In genomic region chr6:34907696-34908260, GRCm38 (mm10) we compare ENCODE assay signal across 14 mouse cellular contexts. TPM values are rescaled to one million over a fixed set of nuclear protein-coding genes. Genes with fewer than 3 reads are reported as not detected.
A peak's percentile ranks its signal among the peaks of the same experiment; 100 is the strongest.
DNase-seq lines count a peak whose midpoint lies in the region; ATAC-seq and TF ChIP-seq lines count a peak whose summit lies in the region.
"Had no signal": no experiment of that assay in that cellular context is flagged by ENCODE, and none has a peak within 500 bp of the region (broad histone marks: within the 10 kb centered on the region; RNA-seq: fewer than 3 reads in every experiment).

No protein-coding gene starts in this region.

- H3K4me3 ChIP-seq in forebrain, embryonic 10.5 days: no peak overlapping the region
- H3K4me3 ChIP-seq in forebrain, embryonic 16.5 days (replicated peaks; ENCODE audit: low read length): no peak overlapping the region
- peak overlapping the region; percentile 52 for H3K4me3 ChIP-seq in bone marrow macrophage, adult 2 months (ENCODE audit: insufficient read depth, low read length)
- H3K4me3 ChIP-seq in liver, embryonic 14.5 days (ENCODE audit: insufficient read depth in 1 of 2, low read depth in 2 of 2, low read length in 2 of 2): peak overlapping the region; percentile 31 to 36
- H3K4me3 ChIP-seq in intestine, postnatal 0 days (ENCODE audit: low read depth, low read length): no peak overlapping the region
- H3K4me3 ChIP-seq: embryonic facial prominence, embryonic 13.5 days; hindbrain, embryonic 10.5 days; neural tube, embryonic 13.5 days had no signal

- no peaks in the 10 kb centered on the region for H3K27me3 ChIP-seq in forebrain, embryonic 10.5 days (ENCODE audit: poor library complexity, severe bottlenecking)
- no peaks in the 10 kb centered on the region for H3K27me3 ChIP-seq in forebrain, embryonic 16.5 days (replicated peaks; ENCODE audit: control insufficient read depth, insufficient read depth, low read length)
- H3K27me3 ChIP-seq in liver, embryonic 14.5 days (ENCODE audit: control insufficient read depth, insufficient read depth, low read length): no peaks in the 10 kb centered on the region
- H3K27me3 ChIP-seq in intestine, postnatal 0 days (replicated peaks; ENCODE audit: control insufficient read depth, insufficient read depth, low read length): no peaks in the 10 kb centered on the region
- H3K27me3 ChIP-seq: embryonic facial prominence, embryonic 13.5 days; neural tube, embryonic 13.5 days had no signal

- TF ChIP-seq CTCF in bone marrow macrophage, adult 2 months (IDR thresholded peaks at IDR 0.05; ENCODE audit: low read depth, low read length): no peak
- 0 out of 2 replicates have a peak, but pooled peaks have one; percentile 3 for TF ChIP-seq CTCF in liver, embryonic 14.5 days (IDR thresholded peaks at IDR 0.05; ENCODE audit: low read depth)
- no peak for TF ChIP-seq CTCF in intestine, postnatal 0 days (IDR thresholded peaks at IDR 0.05; ENCODE audit: low read depth)

- no peak overlapping the region for H3K9ac ChIP-seq in forebrain, embryonic 16.5 days (replicated peaks; ENCODE audit: low read depth, low read length)
- H3K9ac ChIP-seq in liver, embryonic 14.5 days (replicated peaks): peak overlapping the region; percentile 62
- no peak overlapping the region for H3K9ac ChIP-seq in intestine, postnatal 0 days (ENCODE audit: low read depth, low read length)
- H3K9ac ChIP-seq: embryonic facial prominence, embryonic 13.5 days; neural tube, embryonic 13.5 days had no signal

- no peak for DNase-seq in forebrain, embryonic 10.5 days (ENCODE audit: extremely low spot score, low spot score)
- peak; percentile 65 for DNase-seq in kidney, adult 9 months
- DNase-seq in kidney, postnatal 14 days: no peak
- no peak for DNase-seq in liver, embryonic 14.5 days (ENCODE audit: low read depth in 3 of 3, low spot score in 3 of 3)
- no peak for DNase-seq in right cerebral cortex, adult 18-20 months
- DNase-seq: cerebellum, adult 9-10 months had no signal

- H3K9me3 ChIP-seq in forebrain, embryonic 10.5 days: no peaks in the 10 kb centered on the region
- H3K9me3 ChIP-seq in forebrain, embryonic 16.5 days (ENCODE audit: control insufficient read depth, low read length): no peaks in the 10 kb centered on the region
- H3K9me3 ChIP-seq in liver, embryonic 14.5 days (ENCODE audit: control insufficient read depth, low read length): no peaks in the 10 kb centered on the region
- no peaks in the 10 kb centered on the region for H3K9me3 ChIP-seq in intestine, postnatal 0 days (ENCODE audit: control insufficient read depth)
- H3K9me3 ChIP-seq: embryonic facial prominence, embryonic 13.5 days; hindbrain, embryonic 10.5 days; neural tube, embryonic 13.5 days had no signal

- WGBS in forebrain, embryonic 10.5 days: 87% methylated on average over 18 of the region's 18 CpGs
- 90% methylated on average over 18 of the region's 18 CpGs for WGBS in forebrain, embryonic 16.5 days
- WGBS in liver, embryonic 14.5 days (ENCODE audit: insufficient replicate concordance): 61% methylated on average over 18 of the region's 18 CpGs
- 83% methylated on average over 18 of the region's 18 CpGs for WGBS in intestine, postnatal 0 days

- no peak overlapping the region for H3K4me2 ChIP-seq in forebrain, embryonic 16.5 days (ENCODE audit: low read length)
- H3K4me2 ChIP-seq in liver, embryonic 14.5 days (ENCODE audit: low read depth): peak overlapping the region; percentile 87
- no peak overlapping the region for H3K4me2 ChIP-seq in intestine, postnatal 0 days (replicated peaks; ENCODE audit: low read depth)
- H3K4me2 ChIP-seq: embryonic facial prominence, embryonic 13.5 days; midbrain, embryonic 11.5 days; neural tube, embryonic 13.5 days had no signal

- TF ChIP-seq EP300 in liver, embryonic 14.5 days (IDR thresholded peaks at IDR 0.05; ENCODE audit: low read depth): no peak; the same call in 1 of the 2 replicates

- 0 out of 2 replicates have a peak overlapping the region, but pooled peaks have one; percentile 16 for H3K27ac ChIP-seq in forebrain, embryonic 10.5 days
- H3K27ac ChIP-seq in forebrain, embryonic 16.5 days (ENCODE audit: low read length): no peak overlapping the region
- peak overlapping the region; percentile 97 for H3K27ac ChIP-seq in bone marrow macrophage, adult 2 months (ENCODE audit: insufficient read depth, low read depth, low read length)
- peak overlapping the region; percentile 98 for H3K27ac ChIP-seq in liver, embryonic 14.5 days
- no peak overlapping the region for H3K27ac ChIP-seq in intestine, postnatal 0 days (ENCODE audit: low read depth, low read length)
- H3K27ac ChIP-seq: embryonic facial prominence, embryonic 13.5 days; hindbrain, embryonic 10.5 days; neural tube, embryonic 13.5 days had no signal

- TF ChIP-seq POLR2A in bone marrow macrophage, adult 2 months (IDR thresholded peaks at IDR 0.05; ENCODE audit: borderline replicate concordance, low read depth, low read length): no peak

- H3K36me3 ChIP-seq in forebrain, embryonic 10.5 days (replicated peaks): peaks cover 62% of the 10 kb centered on the region
- H3K36me3 ChIP-seq in forebrain, embryonic 16.5 days (ENCODE audit: control insufficient read depth, insufficient read depth): peaks cover 9% of the 10 kb centered on the region
- H3K36me3 ChIP-seq in liver, embryonic 14.5 days (replicated peaks; ENCODE audit: control insufficient read depth, insufficient read depth, low read depth): peaks cover 61% of the 10 kb centered on the region
- peaks cover 21% of the 10 kb centered on the region; the same call in 1 of the 2 replicates for H3K36me3 ChIP-seq in intestine, postnatal 0 days (ENCODE audit: control insufficient read depth, insufficient read depth)

- no peak for ATAC-seq in forebrain, embryonic 16.5 days
- ATAC-seq in liver, embryonic 14.5 days (ENCODE audit: insufficient read depth): peak; percentile 40
- no peak for ATAC-seq in intestine, postnatal 0 days

- H3K4me1 ChIP-seq in forebrain, embryonic 10.5 days: peaks cover 28% of the 10 kb centered on the region
- H3K4me1 ChIP-seq in forebrain, embryonic 16.5 days (replicated peaks; ENCODE audit: control insufficient read depth, insufficient read depth, low read length): peaks cover 9% of the 10 kb centered on the region
- H3K4me1 ChIP-seq in bone marrow macrophage, adult 2 months (ENCODE audit: control insufficient read depth, insufficient read depth, low read length): peaks cover 47% of the 10 kb centered on the region
- H3K4me1 ChIP-seq in liver, embryonic 14.5 days (replicated peaks; ENCODE audit: control insufficient read depth in 2 of 2, insufficient read depth in 2 of 2, low read length in 1 of 2): peaks cover 47 to 52% of the 10 kb centered on the region in 2 experiments
- no peaks in the 10 kb centered on the region for H3K4me1 ChIP-seq in intestine, postnatal 0 days (replicated peaks; ENCODE audit: control insufficient read depth, insufficient read depth, low read length)

RNA-seq across cellular contexts. Expression of gene Wdr91, which starts 2.9 kb away (rescaled TPM):
- polyA plus RNA-seq in forebrain, embryonic 10.5 days (2016; fragmentation: Nextera tagmentation; extraction: Ambion mirVana): 12.0 TPM in 2 replicates
- polyA plus RNA-seq in forebrain, embryonic 16.5 days (2015; fragmentation: Nextera tagmentation; extraction: Ambion mirVana): 11.8 and 12.9 TPM in 2 replicates
- polyA plus RNA-seq in bone marrow macrophage, adult 2 months (2012; ENCODE audit: insufficient read depth, insufficient read length, missing spikeins): 85.3 and 90.3 TPM in 2 replicates
- 17.4 and 21.5 TPM in 2 replicates for polyA plus RNA-seq in liver, embryonic 14.5 days (2012; rRNA removed)
- 9.5 and 9.7 TPM in 2 replicates for polyA plus RNA-seq in liver, embryonic 14.5 days (2014; fragmentation: Nextera tagmentation; extraction: Ambion mirVana)
- polyA plus RNA-seq in intestine, postnatal 0 days (2015; fragmentation: Nextera tagmentation; extraction: Ambion mirVana): 5.7 and 6.9 TPM in 2 replicates

RNA-seq across cellular contexts. Expression of gene Stra8, which starts 12.2 kb away (rescaled TPM):
- not detected in 2 replicates for polyA plus RNA-seq in forebrain, embryonic 10.5 days (2016; fragmentation: Nextera tagmentation; extraction: Ambion mirVana)
- not detected in 2 replicates for polyA plus RNA-seq in forebrain, embryonic 16.5 days (2015; fragmentation: Nextera tagmentation; extraction: Ambion mirVana)
- not detected in 2 replicates for polyA plus RNA-seq in bone marrow macrophage, adult 2 months (2012; ENCODE audit: insufficient read depth, insufficient read length, missing spikeins)
- not detected in 2 replicates for polyA plus RNA-seq in liver, embryonic 14.5 days (2012; rRNA removed)
- polyA plus RNA-seq in liver, embryonic 14.5 days (2014; fragmentation: Nextera tagmentation; extraction: Ambion mirVana): not detected in 2 replicates
- polyA plus RNA-seq in intestine, postnatal 0 days (2015; fragmentation: Nextera tagmentation; extraction: Ambion mirVana): not detected in 2 replicates
- polyA plus RNA-seq: embryonic facial prominence, embryonic 13.5 days; hindbrain, embryonic 10.5 days; midbrain, embryonic 11.5 days; neural tube, embryonic 13.5 days; urinary bladder, adult 2 months had no signal

RNA-seq across cellular contexts. Expression of gene Cyren, which starts 29.9 kb away (rescaled TPM):
- polyA plus RNA-seq in forebrain, embryonic 10.5 days (2016; fragmentation: Nextera tagmentation; extraction: Ambion mirVana): 17.5 and 18.7 TPM in 2 replicates
- polyA plus RNA-seq in forebrain, embryonic 16.5 days (2015; fragmentation: Nextera tagmentation; extraction: Ambion mirVana): 12.5 and 12.7 TPM in 2 replicates
- polyA plus RNA-seq in bone marrow macrophage, adult 2 months (2012; ENCODE audit: insufficient read depth, insufficient read length, missing spikeins): 10.6 and 11.6 TPM in 2 replicates
- polyA plus RNA-seq in liver, embryonic 14.5 days (2012; rRNA removed): 5.4 and 7.2 TPM in 2 replicates
- polyA plus RNA-seq in liver, embryonic 14.5 days (2014; fragmentation: Nextera tagmentation; extraction: Ambion mirVana): 4.2 and 6.3 TPM in 2 replicates
- polyA plus RNA-seq in intestine, postnatal 0 days (2015; fragmentation: Nextera tagmentation; extraction: Ambion mirVana): 6.2 and 6.8 TPM in 2 replicates

RNA-seq across cellular contexts. Expression of gene Tmem140, which starts 44.8 kb away (rescaled TPM):
- polyA plus RNA-seq in forebrain, embryonic 10.5 days (2016; fragmentation: Nextera tagmentation; extraction: Ambion mirVana): 1.7 and 2.2 TPM in 2 replicates
- 1.1 and 1.5 TPM in 2 replicates for polyA plus RNA-seq in forebrain, embryonic 16.5 days (2015; fragmentation: Nextera tagmentation; extraction: Ambion mirVana)
- 74.9 and 86.3 TPM in 2 replicates for polyA plus RNA-seq in bone marrow macrophage, adult 2 months (2012; ENCODE audit: insufficient read depth, insufficient read length, missing spikeins)
- polyA plus RNA-seq in liver, embryonic 14.5 days (2012; rRNA removed): 1.6 and 1.7 TPM in 2 replicates
- 2.6 and 2.9 TPM in 2 replicates for polyA plus RNA-seq in liver, embryonic 14.5 days (2014; fragmentation: Nextera tagmentation; extraction: Ambion mirVana)
- 12.9 and 25.0 TPM in 2 replicates for polyA plus RNA-seq in intestine, postnatal 0 days (2015; fragmentation: Nextera tagmentation; extraction: Ambion mirVana)

Comparison
In these comparisons a context has a peak if more than half of its experiments do, and no peak if none do; other contexts are left out.
1. H3K27ac ChIP-seq: peak in forebrain, embryonic 10.5 days (single experiment), bone marrow macrophage, adult 2 months (single experiment) and liver, embryonic 14.5 days (single experiment); none in forebrain, embryonic 16.5 days (single experiment) and intestine, postnatal 0 days (single experiment).
2. H3K4me3 ChIP-seq: peak in bone marrow macrophage, adult 2 months (single experiment) and liver, embryonic 14.5 days (2 of 2); none in forebrain, embryonic 10.5 days (single experiment), forebrain, embryonic 16.5 days (single experiment) and intestine, postnatal 0 days (single experiment).